Mouse (Mus musculus): ENCODE results near the gene Nfe2.
A peak's percentile ranks its signal among the peaks of the same experiment; 100 is the strongest.

GRCm38 (mm10) chr15:103305070-103305678 is 47.0 kb upstream of the Nfe2 start:
- TF ChIP-seq CTCF (IDR thresholded peaks at IDR 0.05; ENCODE audit: borderline replicate concordance, extremely low read depth, insufficient read depth, insufficient read length) (no peak), POLR2A (IDR thresholded peaks at IDR 0.05; ENCODE audit: borderline replicate concordance, extremely low read depth, insufficient read depth, insufficient read length, poor library complexity, severe bottlenecking) (peak; percentile 98)
